Mouse (Mus musculus): Measurements from ENCODE around the gene Lrmda.

Lrmda gene

DNA sequence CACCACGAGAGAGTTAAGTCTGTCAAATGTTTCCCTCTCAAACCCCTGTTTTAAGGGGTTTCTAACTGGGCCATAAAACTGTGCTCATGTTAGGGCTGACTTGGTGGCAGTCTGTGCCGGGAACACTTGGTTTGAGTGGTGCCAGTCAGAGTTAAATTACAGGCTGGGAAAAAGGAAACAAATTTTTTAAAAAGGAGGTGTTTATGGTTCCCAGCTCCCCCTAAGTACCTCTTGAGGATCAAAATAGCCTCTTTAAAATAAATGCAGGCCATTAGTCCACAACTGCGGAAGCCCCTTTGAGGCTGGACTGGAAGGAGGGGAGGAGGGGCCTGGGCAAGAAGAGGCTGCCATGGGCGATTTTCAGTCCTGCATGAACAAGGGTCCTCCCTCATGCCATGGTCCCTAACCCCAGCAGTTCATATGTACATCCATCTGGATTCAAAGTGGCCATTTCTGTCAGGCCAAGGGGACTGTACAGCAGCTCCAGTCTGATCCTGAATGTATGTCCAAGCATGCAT, 416.4 kb downstream of the Lrmda start:
- no peak for DNase-seq

DNA sequence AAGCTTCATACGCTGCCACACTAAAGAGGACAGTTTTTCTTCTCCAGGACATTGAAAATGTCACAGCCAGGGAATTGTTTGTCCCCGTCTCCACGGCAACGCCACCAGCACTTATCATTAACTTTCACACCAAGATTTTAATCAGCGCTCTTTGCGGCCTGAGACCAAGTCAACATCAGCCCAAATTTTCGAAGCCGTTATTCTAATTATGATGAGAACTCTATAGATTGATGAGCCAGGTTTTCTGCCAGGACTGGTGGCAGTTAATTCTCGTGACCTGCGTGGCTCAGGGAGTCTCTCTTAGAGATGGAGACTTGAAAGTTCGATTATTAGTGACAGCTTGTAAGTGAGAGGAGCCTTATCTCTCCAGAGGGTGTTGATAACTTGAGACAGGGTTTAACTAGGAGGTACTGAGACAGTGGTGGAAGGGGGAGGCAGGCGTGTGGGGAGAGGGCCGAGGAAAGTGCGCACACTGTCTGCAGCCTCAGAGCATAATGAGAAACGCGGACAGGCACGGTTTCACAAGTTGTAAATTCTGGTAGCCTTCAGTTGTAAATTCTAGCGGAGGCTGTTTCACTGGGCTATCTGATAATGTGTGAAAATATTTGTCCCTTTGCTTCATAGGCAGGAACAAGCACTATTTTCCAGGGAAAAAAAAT, 421.0 kb downstream of the Lrmda start:
- DNase-seq = no peak

DNA sequence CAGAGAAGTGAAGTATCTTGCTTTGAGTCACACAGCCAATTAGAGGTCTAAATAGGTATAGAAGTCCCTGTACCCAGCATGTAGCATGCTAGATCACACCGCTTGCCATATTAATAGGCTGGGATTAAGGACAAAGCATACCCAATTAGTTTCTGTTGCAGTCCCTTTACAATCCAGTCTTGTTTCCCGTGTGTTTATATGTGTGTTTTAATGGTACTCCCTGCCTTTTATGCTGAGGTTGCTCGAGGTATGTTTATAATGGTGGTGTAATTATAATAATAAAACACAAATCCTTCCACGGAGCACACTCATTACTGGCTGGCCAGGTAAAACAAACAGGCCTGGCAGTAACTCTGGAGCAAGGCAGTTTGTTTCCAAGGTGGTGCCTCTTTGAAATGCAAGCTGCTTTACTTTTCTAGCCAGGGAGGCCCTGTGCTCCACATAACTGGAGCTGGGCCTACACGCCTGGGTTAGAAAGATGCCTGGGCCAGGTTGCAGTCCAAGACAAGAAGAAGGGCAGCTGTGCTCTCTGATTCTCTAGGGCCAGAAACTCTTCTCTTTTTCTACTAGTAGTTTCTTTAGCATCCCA, 422.4 kb downstream of the Lrmda start:
- DNase-seq = peak; percentile 17

DNA sequence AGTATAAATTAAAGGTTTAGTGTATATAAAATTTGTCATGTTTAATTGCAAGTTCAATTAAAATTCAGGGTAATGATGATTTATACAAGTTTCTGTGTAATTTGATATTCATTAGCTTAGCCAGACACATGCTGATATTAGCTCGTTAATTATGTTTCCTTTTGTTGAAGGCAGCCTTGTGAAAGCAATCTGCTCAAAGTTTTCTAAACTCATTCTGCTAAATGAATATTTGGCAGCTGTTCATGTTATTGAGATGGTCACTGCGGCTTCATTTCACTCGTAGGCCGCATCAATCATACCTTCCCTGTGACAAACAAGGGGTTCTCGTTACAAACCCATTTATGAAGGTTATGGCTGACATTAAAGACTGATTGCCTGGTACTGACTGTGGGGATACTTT, 423.2 kb downstream of the Lrmda start:
- DNase-seq = no peak

DNA sequence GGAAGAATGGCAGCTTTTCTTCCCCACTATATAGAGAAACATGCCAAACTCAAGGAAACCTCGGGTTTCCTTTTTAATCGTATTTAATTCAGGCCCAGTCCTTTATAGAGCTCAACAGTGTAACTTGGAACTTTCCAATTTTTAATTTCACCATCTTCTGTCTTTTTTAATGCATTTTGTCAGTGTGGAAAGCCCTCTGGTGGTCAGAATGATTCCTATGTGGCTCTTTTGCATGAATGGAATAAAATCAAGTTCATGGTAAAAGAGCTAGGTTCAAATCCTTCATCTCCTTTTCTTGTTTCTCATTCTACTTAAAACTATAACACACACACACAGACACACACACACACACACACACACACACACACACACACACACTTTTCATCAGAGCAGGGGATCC, 425.0 kb downstream of the Lrmda start:
- no peak for DNase-seq

DNA sequence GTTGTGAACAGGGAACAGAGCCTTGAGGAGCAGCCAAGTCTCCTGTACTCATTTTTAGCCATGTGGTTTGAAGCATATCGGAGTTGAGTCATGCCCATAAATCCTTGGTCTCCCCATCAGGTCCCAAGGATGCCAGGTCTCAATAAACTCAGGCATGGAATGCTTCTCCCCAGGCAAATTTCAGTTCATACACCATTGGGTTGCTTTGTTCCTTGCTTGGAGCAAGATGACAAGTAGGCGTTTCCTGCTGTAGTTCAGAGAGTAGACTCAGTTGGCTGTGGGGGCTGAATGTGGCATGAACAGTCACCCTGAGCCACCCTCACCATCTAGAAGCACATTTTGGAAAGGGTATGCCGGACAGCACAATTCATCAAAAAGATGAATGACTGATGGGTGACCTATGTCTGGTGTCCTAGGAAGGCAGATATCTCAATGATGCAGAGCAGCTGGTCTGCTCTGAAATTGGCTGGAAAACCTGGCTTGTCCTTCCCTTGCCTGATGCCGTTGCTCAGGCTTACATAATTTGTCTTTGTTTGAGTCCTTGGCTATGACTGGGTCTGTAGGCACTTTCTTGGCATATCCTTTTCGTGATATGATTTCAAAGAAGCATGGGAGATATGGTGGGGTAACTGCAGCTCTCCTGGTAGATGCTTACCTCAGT, 425.8 kb downstream of the Lrmda start:
- no peak for DNase-seq

DNA sequence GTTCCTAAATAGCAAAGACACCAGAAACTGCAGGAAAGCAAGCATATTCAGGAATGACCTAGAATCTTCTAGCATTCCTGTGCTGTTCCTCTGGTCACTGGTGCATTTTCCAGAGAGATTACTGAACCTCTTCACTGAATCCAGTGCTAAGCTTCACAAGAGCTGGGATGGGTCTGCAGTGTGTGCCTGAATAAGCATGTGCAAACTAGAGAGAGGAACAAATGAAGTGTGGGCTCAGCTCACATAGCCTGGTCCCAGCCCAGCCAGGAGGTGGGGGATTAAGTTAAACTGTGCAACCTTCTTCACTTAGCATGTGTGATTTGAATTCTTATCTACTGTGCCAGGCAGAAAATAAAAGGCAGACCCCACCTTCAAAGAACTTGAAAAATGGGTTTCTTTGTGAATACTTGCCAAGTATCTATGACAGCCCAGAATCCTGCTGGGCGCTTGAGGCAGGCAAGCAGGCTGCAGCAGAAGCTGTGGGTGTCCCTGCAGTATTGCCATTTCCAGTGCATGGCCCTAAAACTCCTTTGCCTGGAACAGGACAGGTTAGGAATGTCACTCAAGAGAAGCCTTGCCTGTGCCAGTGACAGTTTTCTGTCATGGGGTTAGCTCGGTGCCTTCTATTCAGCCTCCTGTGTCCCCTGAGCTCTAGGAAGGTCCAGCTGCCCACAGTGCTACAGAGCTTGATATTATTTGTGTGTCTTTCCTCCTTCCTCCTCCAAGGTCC, 426.5 kb downstream of the Lrmda start:
- DNase-seq = no peak

DNA sequence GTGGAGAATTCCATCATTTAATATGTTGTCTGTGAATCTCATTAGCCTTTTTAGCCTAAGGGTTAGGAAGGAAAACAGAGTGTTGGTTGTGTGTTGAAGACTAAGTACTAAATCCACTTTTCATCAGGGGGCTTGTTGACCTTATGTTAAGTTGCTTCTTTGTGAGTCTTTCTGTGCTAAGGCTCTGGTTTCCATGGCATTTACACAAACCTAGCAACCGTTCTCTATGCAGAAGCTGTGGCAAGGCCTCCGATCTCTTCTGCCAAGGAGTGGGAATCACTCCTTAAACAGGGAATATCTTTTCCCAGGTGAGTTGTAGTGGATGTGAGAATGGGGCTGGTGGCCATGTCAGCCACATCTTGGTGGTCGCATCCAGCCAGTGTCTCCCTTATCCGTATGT, 432.1 kb downstream of the Lrmda start:
- no peak for DNase-seq

DNA sequence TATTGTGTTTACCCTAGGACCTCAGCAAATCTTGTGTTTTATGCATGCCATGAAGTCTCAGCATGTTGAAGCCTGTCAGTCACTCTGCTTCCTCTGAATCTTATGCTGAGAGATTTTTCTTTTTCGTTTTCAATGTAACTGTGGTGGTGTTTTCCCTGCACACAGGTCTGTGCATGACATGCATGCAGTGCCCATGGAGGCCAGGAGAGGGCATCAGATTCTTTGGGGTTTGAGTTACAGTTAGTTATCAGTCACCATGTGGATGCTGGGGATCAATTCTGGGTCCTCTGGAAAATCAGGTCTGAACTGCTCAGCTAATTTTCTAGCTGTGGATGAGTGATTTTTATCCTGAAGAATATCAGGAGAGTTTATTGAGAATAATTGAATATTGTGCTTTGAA, 444.8 kb downstream of the Lrmda start:
- DNase-seq = no peak

DNA sequence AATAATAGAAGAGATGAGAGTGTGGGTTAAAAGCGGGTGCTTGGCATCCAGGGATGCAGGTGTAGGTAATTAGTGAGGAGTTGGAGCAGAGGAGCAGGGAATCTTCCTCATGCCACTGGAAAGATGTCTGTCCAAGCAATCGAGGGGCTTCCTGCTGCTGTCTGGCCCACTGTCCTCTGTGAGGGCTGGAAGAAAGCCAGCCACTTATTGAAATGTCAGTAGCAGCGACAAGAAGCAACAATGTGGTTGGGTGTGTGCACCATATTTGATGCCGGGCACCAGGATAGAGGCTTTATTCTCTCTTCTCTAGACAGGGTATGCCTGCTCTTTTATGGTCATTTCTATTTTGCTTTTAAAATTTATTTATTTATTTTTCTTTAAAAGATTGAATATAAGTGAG, 451.5 kb downstream of the Lrmda start:
- no peak for DNase-seq

DNA sequence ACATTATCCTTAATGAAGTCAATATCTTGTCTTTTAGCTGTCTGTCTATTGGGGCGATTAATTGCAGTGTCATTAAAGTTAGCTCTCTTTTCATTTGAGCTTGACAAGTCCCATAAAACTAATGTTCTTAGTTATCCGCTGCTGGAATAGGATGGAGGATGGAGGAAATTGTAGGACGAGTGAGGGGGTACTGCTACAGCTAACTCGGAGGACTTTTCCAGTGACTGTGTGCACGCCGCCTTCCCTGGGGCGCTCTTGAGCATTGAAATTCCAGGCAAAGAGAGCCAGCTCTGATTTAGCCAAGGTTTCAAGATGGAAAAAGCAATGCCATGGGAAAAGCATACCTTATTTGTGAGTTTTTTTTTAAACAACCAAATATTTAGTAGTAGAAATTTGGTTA, 453.9 kb downstream of the Lrmda start:
- DNase-seq = no peak

DNA sequence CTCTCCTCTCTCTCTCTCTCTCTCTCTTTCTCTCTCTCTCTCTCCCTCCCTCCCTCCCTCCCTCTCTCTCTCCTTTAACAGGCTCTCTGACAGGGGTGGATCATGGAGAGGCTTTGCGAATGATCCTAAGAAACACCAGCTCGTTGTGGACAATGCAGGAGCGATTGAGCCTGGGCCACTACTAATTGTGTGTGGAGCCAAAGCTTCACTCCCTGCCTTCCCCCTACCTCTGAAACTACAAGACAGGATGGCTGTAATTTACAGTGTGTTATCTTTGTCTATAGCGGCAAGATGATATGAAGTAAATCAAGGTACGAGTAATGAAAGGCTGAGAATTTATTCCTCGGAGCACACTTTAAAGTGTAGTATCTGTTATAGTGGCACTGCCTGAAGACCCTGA, 454.5 kb downstream of the Lrmda start:
- DNase-seq = no peak

DNA sequence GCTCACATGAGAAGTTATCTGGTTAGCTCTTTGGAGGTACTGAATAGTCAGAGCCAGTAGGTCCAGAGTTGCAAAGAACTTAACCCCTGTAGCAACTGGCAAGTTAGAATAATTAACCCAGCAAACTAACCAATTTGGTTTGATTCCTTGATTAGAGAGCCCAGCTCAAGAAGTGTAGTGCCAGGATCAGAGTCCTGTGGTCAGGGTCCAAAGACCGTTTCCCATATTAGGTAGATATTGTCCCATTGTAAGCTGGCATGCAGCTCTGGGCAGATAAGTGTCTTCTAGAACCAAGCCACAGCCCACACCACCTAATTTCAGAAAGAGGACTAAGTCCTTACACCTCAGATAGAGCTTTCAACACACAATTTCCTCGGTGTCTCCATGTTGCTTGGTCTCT, 473.8 kb downstream of the Lrmda start:
- DNase-seq = peak; percentile 35

DNA sequence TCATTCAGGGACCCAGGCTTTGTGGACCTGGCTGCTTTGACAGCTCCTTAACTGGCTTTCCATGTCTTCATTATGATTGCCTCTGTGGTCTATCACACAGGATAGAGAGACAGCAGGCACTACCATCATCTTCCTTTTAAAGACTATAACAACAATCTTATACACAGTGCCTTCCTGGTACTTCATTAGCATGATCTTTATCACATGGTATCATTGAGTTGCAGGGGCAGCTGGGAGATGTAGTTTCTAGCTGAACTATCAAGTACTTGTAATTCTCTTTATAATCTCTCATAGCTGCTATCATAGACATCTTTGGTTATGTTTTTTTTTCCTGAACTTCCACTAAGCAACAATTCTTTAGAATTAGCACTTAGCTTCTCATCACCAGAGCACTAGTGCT, 474.8 kb downstream of the Lrmda start:
- no peak for DNase-seq

DNA sequence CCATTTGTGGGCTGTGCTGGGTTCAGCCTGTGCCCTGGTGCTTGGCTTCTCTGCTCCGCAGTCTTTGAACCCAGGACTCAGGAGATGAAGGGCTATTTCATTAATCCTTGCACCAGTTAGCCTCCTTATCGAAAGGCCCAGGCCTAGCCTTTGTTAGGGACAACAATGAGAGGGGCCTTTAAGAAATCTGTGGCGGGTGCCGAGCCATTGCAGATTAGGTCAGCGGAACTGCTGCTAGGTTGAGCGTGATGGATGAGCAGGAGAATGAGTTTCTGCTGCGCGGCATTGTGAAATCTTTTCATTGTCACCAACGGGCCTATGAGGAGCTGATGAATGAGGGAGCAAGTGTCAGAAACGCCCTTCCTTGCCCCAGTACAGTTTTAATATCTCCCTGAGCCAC, 475.4 kb downstream of the Lrmda start:
- DNase-seq = no peak

DNA sequence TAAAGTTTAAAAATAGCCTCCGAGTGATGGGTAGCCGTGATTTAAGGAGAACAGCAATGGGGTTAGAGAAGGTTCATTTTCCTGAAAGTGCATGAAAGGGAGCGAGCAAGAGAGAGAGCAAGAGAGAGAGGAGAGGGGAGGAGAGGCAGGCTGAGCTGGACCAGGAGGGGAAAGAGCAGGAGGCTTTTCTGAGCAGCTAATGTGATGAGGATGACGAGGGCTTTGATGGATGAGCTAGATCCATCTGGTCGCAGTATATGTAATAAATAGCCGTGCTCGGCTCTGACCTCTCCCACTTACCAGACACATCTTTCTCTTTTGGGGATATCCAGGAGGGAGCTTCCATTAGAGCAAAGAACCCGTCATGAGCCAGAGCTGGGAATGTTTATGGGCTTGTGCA, 475.8 kb downstream of the Lrmda start:
- DNase-seq = no peak

DNA sequence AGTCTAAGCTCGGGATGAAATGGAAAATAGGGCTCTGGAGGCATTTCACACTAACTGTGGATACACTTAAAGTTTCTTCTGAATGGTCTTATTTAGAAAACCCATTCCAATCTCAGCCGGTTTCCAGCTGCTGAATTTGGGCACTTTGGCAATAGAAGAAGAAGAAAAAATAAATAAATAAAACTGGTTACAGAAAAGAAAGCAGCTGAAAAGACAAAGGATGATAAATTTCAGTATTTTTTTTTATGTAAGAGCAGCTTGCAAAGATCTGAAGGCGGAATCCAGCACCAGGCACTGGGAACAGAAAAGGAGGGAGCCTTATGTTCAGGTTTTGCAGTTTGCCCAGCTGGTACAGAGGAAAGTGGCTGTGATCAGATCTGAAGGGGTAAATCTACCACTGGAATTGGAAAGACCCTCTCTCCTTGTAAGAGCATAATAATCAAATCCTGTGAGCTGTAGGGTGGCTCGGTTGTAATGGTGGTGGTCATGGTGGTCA, 478.2 kb downstream of the Lrmda start:
- no peak for DNase-seq

DNA sequence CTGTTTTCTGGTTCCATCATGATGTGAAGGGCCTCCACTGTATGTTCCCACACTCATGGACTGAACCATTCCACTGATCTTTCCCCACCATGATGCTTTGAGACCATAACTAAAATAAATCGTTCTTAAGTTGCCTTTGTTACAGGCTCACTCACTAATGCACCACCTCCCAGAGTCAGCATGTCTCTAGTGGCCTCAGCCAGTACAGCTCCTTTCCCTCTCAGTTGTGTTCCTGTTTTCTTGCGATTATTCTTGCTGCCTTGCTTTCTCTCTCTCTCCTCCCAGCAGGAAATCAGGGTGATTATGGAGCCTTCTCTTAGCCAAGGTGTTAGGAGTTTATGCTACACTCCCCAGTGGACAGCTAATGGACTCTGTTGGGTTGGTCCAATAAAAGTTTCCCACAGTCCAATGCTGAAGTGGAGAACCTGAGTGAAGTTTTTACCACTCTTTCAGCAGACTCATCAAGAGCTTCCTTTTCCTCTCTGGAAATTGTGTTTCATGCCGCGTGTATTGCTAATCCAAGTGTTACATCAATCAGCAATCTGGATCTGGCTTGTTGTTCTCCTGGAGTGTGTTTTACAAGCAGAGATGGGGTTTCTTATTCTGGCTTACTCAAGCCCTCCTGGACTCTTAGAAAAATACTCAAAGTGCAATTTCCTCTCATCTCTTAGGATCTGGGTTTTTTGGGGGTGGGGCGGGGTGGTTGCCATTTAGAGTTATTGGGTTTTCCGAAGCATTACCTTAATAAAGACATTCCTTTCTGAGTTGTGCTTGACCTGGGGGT, 490.4 kb downstream of the Lrmda start:
- DNase-seq = no peak

DNA sequence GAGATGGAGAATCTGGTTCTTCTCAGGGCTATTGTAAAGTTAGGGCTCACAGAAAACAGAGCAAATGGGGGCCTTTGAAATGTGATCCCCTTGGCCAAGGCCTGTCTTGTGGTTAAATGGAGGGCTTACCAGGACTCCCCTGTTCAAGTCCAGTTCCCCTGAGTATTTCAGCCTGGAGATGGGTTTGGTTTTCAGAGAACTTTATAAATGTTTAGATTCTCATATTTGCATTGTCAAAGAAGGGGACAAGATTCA, 490.9 kb downstream of the Lrmda start:
- no peak for DNase-seq

DNA sequence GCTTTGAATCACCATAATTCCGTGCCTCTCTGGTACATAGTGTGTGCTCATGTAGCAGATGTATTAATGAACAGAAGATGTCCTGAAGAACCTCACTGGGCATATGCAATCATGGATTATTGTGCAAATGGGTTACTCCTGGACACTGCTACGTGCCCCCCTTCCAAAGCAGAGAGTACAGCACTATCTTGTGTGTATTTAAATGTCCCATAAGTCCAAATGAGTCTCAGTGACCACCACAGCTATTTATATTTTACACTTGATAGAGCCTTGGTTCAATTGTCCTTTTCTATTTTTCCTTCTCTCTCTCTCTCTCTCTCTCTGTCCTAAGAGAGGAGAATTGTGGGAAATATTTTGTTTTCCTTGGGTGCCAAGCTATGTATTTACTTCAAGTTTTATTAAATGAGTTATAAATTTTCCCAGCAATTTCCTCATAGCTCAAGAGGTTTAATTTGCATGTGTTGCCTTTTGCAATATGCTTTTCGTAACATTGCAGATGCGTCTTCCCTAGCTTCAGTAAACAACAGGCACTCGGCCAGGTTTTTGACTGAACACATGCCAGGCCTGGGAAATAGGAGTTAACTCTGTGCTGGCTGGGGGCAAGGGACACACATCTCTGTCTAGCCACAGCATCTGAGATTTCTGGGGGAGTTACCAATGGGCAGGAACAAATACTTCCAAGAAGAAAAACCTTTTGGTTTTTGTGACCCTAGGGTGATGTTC, 495.0 kb downstream of the Lrmda start:
- DNase-seq = peak; percentile 5

DNA sequence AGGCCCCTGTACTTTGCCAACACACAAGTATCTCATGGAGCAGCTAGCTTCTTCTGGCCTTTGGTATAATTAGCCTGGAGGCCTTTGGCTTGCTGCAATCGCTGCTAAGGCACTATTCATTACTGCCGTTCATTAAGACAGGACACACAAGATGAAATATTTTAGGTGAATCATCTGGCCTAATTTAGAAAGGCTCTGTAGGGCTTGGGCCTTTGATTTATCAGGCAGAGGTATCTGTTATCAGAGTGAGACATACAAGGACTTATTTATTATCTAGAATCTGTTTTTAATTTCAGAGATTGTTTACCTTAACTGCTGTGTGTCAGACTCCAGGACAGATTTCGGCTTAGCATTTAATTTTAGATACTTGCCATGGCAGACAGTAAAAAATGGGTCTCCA, 511.2 kb downstream of the Lrmda start:
- no peak for DNase-seq

DNA sequence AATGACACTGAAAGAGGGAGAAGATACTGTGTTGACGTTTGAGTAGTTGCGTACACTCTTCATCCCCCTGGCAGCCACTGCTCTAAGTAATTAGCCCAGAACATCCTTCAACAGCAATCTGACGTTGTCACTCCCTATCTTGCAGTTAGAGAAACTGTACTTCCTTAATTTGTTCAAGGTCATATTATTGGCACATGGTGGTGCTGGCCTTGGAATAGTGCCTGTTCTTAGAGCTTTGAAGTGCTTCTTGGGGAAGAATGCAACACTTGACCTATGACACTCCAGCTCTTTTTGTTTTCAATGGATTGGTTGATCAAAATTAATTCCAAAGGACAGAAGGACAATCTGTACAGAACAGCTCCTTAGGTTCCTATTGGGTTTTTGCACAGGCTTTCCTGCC, 514.0 kb downstream of the Lrmda start:
- DNase-seq = no peak
